Mouse (Mus musculus): ENCODE results near the gene B3gnt9.
"Not testable (repeated sequence)": the region's sequence is repeated elsewhere in the genome, so short reads cannot be mapped to it uniquely, and the experiment has no call there.

Gene B3gnt9

GRCm38 (mm10) chr8:105259721-105260320 is 4.9 kb upstream of the B3gnt9 start:
- peak; percentile 86 for DNase-seq (ENCODE audit: extremely low spot score, low spot score)

DNA sequence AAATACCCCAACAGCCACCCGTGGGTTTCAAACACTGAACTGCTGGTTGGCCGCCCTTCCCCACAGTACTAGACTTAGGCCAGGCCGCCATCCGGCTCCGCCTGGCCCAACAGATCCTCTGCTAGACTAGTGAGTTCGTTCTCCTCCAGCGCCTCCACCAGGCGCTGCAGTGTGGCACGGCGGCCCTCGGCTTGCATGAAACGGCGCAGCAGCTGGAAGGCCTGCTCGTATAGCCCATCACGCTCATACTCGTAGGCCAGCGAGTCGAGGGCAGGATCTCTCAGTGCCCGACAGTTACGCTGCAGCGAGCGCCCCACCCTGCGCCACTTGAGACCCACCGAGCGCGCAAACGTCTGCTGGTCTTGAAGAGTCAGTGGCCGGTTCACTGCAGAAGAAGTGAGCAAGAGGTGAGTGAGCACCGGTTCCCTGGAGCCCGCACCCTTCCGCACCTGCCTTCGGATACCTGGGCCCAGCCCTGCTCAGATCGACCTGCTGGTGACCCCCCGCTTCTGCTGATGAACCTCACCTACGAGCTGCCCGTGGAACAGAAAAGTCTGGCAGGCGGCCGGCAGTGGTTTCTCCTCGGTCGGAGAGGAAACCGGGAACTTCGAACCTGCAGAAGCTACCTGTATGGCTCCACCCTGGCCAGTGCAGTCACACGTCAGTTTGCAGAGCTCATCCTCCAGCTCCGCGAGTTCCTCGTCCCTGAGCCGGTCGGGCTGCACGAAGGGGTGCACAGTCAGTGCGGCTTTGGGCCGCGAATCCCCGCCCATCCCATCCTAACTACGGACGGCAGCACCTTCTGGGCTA is 4.2 kb upstream of the B3gnt9 start:
- peak; percentile 64 for DNase-seq (ENCODE audit: extremely low spot score, low spot score)

- no peak for DNase-seq (ENCODE audit: extremely low spot score, low spot score)
Measured at GRCm38 (mm10) chr8:105257318-105258114, 2.6 kb upstream of the B3gnt9 start.

DNA sequence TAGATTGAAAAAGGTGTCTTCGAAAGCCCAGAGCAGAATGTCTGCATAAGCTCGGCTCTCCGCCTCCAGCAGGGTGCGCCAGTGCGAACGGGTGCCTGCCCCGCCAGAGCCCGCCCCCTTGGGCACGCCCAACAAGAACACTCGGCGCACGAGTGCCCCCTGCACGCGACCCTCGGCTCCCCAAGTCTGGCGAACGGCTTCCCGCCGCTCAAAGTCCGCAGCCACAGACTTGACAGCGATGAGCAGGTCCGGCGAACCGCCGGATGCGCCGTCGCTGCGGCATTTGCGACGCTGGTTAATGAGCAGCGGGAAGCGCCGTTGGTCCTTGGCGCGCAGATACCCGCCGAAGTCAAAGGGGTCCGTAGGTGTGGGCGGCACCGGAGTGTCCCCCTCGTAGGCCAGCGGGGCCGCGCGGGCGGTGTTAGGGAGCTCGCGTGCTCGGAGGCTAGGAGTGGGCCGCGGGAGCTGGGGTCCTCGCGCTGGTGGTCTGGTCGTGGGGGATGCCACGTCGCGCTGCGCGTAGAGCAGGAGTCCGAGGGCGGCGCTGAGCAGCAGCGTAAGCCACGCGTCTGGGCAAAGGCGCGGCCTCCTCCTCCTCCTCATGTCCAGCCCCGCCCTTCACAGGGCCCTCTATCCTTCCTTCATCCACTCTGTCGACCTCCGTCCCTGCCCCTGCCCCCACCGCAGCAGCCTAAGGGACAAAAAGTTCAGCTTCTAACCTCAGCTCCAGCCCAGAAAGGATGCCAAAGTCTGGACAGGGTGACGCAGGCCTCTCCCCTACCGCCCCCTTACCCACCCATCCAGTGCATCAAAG is 594 bp downstream of the B3gnt9 start:
- peak; percentile 88 for DNase-seq (ENCODE audit: extremely low spot score, low spot score)

GRCm38 (mm10) chr8:105253766-105254151 is 1.2 kb downstream of the B3gnt9 start:
- DNase-seq (ENCODE audit: extremely low spot score, low spot score): no peak

DNA sequence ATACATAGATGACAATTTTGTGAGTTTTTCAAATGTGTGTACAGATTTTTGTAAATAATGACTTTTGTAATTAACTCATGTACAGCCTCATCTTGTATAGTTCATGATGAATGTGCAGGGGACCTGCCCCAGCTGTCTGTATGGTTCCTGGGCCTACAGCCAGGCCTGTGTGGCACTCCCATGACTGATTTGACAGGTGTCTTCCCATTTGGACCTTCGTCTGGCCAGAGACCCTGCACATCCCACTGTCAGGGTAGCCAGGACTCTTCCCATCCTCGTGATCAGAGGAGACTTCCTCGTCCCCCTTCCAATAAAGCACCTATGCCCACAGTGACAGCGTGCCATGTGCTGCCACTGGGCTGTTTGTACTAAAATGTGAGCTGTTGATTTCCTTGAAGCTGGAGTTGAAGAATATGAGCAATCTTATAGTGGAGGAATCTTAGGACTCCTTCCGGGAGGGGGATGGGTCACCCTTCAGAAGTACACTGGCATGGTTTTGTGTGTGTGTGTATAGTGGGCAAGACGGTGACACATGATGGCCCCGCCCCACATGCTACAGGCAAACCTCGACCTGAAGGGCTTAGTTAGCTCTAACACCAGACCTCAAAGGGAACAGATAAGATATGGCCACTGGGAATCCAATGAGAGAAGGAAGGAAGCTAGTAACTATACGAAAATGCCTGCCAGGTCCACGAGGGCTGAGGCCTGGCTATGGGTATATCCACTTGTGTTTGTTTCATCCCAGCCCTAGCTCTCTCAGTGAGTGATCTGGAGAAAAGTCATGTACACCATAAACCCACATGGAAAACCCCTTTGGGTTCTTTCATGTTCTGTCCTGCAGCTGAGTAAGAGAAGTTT is 2.0 kb downstream of the B3gnt9 start:
- no peak for DNase-seq (ENCODE audit: extremely low spot score, low spot score)

- DNase-seq (ENCODE audit: extremely low spot score, low spot score): no peak
Measured at GRCm38 (mm10) chr8:105251954-105252353, 3.0 kb downstream of the B3gnt9 start.

DNA sequence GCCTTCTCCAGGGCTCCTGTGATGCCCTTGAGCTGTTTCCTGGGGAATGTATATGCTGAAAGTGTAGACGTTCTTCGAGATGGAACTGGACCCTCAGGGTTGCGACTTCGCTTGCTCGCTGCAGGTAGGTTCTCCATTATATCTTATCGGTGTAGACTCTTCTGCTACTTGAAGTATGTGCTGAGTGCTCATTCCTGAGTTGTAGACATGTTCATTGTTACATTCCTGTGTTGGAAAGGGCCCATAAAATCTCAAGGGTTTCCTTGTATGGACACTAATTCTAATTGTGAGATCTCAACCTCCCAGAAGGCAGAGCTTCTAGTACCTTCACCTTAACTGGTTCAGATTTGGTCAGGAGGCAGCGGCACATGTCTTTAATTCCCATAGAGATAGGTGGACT is 13.9 kb downstream of the B3gnt9 start:
- DNase-seq (ENCODE audit: extremely low spot score, low spot score): no peak

- no peak for DNase-seq (ENCODE audit: extremely low spot score, low spot score)
Measured at GRCm38 (mm10) chr8:105237442-105238142, 17.4 kb downstream of the B3gnt9 start.

GRCm38 (mm10) chr8:105235206-105235605 is 19.7 kb downstream of the B3gnt9 start:
- DNase-seq (ENCODE audit: extremely low spot score, low spot score): no peak

DNA sequence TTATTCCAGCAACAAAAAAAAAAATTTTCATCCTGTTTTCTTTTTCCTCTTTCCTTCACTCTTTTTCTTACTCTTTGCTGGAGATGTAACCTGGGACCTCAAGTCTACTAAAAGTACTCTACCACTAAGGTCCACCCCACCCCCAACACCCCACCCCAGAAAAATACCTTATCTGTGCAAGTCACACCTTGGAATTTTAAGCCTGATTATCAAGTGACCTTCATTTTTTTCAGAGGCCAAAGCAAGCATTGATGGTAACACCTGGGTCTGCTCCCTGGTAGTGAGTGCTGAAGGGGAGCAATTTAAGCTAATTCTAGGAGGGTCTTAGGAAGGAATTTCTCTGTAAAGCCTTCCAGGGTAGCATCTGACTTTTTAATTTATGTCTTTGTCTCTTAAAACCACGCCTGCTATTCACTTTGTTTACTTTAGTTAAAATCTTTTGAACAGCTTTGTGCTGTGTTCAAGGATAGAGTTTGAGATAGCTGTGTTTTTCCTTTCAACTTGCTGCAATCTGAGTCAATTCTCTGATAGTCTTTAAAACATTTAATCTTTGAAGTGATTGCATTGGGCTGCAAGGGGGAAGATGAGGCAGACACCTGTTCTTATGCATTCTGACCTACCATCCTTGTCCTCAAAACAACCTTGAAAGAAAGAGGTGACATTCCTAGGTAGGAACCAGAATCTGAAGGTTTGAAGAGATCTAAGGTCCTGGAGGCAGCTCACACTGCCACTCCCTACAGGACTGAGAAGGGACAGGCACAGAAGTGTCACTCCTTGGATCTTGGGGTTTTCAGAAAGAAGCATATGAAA is 21.6 kb downstream of the B3gnt9 start:
- DNase-seq (ENCODE audit: extremely low spot score, low spot score): no peak

DNA sequence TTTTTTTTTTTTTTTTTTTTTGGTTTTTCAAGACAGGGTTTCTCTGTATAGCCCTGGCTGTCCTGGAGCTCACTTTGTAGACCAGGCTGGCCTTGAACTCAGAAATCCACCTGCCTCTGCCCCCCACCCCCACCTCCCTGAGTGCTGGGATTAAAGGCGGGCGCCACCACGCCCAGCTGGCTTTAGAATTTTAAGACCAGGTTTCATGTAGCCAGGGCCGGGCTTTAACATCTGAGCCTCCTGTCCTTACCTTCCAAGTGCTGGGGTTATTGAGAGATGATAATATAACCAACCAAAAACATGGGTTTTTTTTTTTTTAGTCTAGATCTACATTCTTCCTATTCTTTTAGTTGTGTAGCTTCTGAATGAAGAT is 22.6 kb downstream of the B3gnt9 start:
- DNase-seq (ENCODE audit: extremely low spot score, low spot score): not testable (repeated sequence)

- no peak for DNase-seq (ENCODE audit: extremely low spot score, low spot score)
Measured at GRCm38 (mm10) chr8:105231503-105232320, 23.2 kb downstream of the B3gnt9 start.

GRCm38 (mm10) chr8:105225917-105226316 is 29.0 kb downstream of the B3gnt9 start:
- DNase-seq (ENCODE audit: extremely low spot score, low spot score): no peak

DNA sequence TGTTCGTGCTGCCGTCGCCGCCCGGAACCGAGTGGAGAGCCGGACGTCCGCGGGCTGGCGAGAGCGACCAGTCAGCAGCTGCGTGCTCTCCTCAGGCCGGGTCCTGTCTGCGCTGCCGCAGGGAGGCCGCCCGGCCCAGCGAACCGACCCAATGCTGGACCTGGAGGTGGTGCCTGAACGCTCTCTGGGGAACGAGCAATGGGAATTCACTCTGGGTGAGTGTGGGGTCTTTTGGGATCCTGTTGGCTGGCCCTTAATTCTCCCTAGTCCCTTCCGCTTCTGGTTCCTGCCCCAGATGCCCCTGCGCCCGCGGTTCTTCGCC is 29.7 kb downstream of the B3gnt9 start:
- no peak for DNase-seq (ENCODE audit: extremely low spot score, low spot score)

DNA sequence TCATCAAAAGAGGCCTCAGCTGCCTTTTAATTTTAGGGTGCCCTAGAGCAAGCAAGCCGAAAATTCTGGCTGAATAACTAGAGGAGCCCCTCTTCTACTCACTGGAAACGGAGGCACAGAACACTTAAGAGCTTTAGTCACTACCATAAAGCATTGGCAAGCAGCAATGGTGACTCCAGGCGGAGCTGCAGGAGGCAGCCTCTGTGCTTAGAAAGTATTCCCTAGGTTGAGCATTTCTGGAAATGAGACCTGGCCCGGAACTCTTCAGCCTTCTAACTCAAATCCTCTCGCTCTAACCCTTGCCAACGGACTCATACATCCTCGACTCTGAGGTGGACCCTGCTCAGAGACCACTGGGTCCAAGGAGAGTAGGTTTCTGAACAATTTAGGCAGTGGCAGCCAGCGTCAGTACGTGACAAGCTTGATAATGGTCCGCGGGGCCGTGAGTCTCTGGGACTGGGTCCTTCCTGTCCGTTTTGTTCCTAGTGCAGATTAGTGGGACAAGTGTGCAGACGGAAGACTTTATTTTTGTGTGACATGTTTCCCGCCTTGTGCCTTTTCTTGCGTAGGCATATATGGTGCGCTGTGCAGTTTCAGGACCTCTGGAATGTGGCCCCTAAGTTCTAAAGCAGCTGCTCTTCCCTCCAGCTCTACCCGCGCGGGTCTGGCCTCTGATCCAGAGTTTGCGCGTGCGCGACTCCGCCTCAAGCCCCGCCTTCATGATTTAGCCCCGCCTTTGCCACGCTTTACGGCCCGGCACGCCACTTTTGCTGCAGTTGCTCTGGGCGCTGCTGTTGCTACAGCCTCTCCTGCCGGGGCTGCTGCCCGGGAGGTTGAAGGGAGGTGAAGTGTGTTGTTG is 30.3 kb downstream of the B3gnt9 start, which contains the start of gene D230025D16Rik:
Gene D230025D16Rik, plus strand, starts transcription at position 733 of the 859 bp plus-strand sequence.
- DNase-seq (ENCODE audit: extremely low spot score, low spot score): peak; percentile 98

DNA sequence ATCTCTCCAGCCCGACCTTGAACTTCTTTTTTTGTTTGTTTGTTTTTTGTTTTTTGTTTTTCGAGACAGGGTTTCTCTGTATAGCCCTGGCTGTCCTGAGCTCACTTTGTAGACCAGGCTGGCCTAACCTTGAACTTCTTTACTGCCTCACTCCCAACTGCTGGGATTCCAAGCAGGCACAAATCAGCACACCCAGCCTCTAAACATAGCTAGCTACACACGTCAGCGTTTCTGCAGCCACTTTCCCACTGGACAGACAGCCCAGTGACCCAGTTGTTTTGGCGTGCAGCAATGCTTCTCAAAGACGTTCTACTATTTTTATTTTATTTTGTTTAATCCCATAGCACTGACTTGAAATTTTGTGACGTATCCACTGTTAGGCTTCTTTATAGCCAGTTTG is 31.1 kb downstream of the B3gnt9 start:
- no peak for DNase-seq (ENCODE audit: extremely low spot score, low spot score)

Measured in neural tube, embryonic 10.5 days (tissue).